Mouse (Mus musculus): ENCODE data around the gene Cd300ld5. TPM values are rescaled to one million over a fixed set of nuclear protein-coding genes. Genes with fewer than 3 reads are reported as not detected.

The Cd300ld5 gene
- polyA plus RNA-seq, 1 experiment from 2014 or later: not detected

DNA sequence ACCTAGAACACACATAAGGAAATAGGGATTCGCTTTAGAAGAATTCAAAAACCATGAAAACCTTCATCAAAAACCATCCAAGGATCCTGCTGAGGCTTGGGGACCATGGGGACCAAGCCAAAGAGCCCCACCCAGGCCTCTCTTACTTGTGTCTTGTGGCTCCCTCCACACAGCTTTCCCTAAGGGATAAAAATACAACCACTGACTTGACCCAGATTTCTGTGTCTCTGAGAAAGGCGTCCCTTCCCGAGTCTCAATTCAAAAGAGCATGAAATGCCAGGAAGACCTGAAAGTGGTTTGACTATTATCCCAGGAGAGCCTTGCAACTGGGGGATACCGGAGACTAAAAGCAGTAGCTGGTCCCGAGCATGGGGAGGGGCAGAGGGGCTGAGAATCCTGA is 35.4 kb upstream of the Cd300ld5 start:
- Histone ChIP-seq H3K36me3 (no peaks in the 10 kb centered on the region), H3K9ac (replicated peaks) (no peak overlapping the region), H3K4me3 (replicated peaks) (no peak overlapping the region), H3K27ac (no peak overlapping the region), H3K4me1 (replicated peaks) (peaks cover 9% of the 10 kb centered on the region), H3K9me3 (no peaks in the 10 kb centered on the region), H3K27me3 (peaks cover 6% of the 10 kb centered on the region; the same call in 1 of the 2 replicates), H3K4me2 (no peak overlapping the region)
- ATAC-seq (ENCODE audit: insufficient number of reproducible peaks, insufficient read depth, low FRiP score, low TSS enrichment, low read depth): no peak
- WGBS: 72% methylated on average over 5 of the region's 5 CpGs

DNA sequence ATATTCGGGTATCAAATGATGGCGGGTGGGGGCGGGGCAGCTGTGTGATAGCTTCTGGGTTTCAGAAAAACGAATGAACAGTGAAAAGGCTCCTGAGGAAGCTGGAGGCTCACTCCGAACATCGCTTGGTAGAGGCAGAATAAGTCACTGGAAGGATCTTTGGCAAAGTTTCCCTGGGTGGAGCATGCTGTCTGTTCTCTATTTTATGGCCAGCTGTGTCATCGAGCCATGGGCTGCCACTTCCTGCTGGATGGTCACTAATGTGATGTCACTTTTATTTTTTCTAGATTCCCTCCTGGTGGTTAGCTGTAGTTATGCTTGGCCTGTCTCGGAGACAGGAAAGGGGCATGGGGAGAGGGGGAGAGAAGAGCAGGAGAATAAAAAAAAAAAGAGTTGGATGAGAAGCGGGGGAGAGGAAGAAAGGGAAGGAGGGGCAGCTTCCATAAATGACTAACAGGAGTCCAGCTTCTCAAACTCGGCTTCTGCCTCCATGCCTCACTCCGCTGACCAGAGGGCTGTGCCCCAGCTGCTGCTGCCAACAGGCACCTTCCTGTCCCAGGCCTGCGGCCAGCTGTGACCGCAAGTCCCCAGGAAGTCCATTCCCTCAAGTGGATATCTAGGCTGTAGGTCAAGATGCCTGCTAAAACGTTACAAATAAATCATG is 34.2 kb upstream of the Cd300ld5 start:
- peaks cover 6% of the 10 kb centered on the region; the same call in 1 of the 2 replicates for H3K27me3 ChIP-seq
- peaks cover 9% of the 10 kb centered on the region for H3K4me1 ChIP-seq (replicated peaks)
- no peak for ATAC-seq (ENCODE audit: insufficient number of reproducible peaks, insufficient read depth, low FRiP score, low TSS enrichment, low read depth)
- peak overlapping the region; percentile 5; the same call in 1 of the 2 replicates for H3K4me2 ChIP-seq
- H3K9me3 ChIP-seq: no peaks in the 10 kb centered on the region
- H3K9ac ChIP-seq (replicated peaks): no peak overlapping the region
- H3K27ac ChIP-seq: no peak overlapping the region
- 20% methylated on average over 14 of the region's 14 CpGs for WGBS
- no peaks in the 10 kb centered on the region for H3K36me3 ChIP-seq
- H3K4me3 ChIP-seq (replicated peaks): no peak overlapping the region

DNA sequence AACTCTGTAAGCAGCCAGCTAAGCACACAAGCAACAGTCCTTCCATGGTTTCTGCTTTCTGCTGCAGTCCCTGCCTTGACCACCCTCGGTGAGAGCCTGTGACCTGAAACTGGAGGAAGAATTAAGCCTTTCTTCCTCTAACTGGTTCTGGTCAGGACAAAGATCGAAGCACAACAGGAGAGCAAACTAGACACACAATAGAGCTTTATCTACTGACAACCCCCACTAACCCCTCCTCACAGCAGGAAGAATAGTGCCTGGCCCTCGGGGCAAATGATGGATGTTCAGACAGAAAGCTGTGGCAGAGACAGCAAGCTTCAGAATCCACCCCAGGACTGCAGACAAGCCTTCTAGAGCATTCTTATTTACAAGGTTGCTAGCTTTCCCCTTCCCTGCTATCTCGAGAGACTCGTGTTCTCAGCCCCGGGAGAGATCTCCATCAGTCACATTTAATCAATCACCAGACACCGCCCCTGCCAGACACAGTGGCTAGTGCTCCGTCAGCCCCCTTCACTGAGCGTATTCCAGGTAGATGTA is 33.5 kb upstream of the Cd300ld5 start:
- H3K4me3 ChIP-seq (replicated peaks): no peak overlapping the region
- H3K4me1 ChIP-seq (replicated peaks): peaks cover 9% of the 10 kb centered on the region
- H3K27ac ChIP-seq: no peak overlapping the region
- ATAC-seq (ENCODE audit: insufficient number of reproducible peaks, insufficient read depth, low FRiP score, low TSS enrichment, low read depth): no peak
- no peak overlapping the region for H3K9ac ChIP-seq (replicated peaks)
- H3K9me3 ChIP-seq: no peaks in the 10 kb centered on the region
- WGBS: 25% methylated on average over 9 of the region's 9 CpGs
- no peaks in the 10 kb centered on the region for H3K36me3 ChIP-seq
- H3K4me2 ChIP-seq: peak overlapping the region; percentile 5; the same call in 1 of the 2 replicates
- peaks cover 6% of the 10 kb centered on the region for H3K27me3 ChIP-seq

DNA sequence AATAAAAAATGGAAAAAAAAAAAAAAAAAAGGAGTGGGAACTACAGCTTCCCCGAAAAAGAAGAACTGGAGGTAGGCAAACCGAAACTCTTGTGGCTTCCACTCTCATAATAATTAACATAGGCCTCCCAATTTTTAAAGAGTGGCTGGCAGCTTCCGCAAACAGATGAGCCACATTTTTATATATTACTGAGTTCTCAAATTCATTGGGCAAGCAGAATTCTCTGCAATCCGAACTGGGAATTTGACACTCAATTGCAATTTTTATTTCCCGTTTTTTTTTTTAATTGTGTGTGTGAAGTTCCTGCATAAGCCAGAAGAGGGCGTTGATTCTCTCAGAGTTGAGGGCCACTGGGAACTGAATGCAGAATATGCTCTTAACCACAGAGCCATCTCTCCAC is 29.2 kb upstream of the Cd300ld5 start:
- Histone ChIP-seq H3K27ac (no peak overlapping the region), H3K4me1 (replicated peaks) (peaks cover 4% of the 10 kb centered on the region; the same call in 1 of the 2 replicates), H3K9ac (replicated peaks) (no peak overlapping the region), H3K4me2 (no peak overlapping the region), H3K36me3 (no peaks in the 10 kb centered on the region), H3K27me3 (peaks cover 10% of the 10 kb centered on the region), H3K9me3 (no peaks in the 10 kb centered on the region), H3K4me3 (replicated peaks) (no peak overlapping the region)
- no peak for ATAC-seq (ENCODE audit: insufficient number of reproducible peaks, insufficient read depth, low FRiP score, low TSS enrichment, low read depth)
- WGBS: 73% methylated on average over 6 of the region's 6 CpGs

DNA sequence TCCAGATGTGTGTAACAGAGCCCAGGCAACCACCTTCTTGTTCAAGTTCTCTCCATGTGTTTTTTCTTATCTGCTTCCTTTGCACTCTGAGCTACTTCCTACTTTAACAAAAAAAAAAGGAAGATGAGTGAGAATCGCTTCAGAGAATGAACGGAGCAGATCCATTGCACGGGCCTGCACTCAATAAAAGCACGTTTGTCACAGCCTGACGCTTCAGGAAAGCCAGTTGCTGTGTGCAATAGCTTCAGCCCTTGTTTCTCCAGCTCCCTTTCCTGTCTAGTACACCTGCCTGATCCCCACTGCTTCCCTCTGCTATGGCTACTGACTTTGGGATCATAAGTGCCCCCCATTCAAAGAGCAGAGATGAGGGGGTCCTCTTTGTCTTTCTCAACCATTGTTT is 24.5 kb upstream of the Cd300ld5 start, which contains the start of gene Cd300e:
Gene Cd300e, minus strand, starts transcription at position 101 of the 400 bp plus-strand sequence.
- 42% methylated on average over 5 of the region's 5 CpGs for WGBS
- Histone ChIP-seq H3K4me2 (no peak within 1 kb of the TSS), H3K27me3 (peaks cover 7% of the 10 kb centered on the region), H3K27ac (no peak within 1 kb of the TSS), H3K9me3 (no peaks in the 10 kb centered on the region), H3K4me1 (replicated peaks) (no peaks in the 10 kb centered on the region), H3K36me3 (no peaks in the 10 kb centered on the region), H3K9ac (replicated peaks) (no peak within 1 kb of the TSS), H3K4me3 (replicated peaks) (no peak within 1 kb of the TSS)
- ATAC-seq (ENCODE audit: insufficient number of reproducible peaks, insufficient read depth, low FRiP score, low TSS enrichment, low read depth): no peak

DNA sequence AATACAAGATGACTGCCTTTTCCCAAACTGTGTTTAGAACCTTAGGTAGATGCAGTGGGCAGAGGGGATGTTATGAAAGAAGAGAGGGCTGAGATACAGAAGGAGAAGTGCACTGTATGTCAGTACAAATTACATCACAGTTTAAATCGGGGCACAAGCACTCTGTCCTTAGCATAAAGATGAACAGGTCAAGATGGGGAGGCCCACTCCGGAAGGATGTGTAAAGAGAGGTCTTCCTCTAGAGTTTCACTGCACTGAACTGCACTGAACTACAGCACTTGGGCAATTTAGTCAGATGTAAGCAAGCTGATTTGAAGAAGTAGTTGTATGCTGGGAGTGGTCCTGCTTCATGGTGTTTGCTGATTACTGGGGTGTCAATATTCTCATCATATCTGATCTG is 22.2 kb upstream of the Cd300ld5 start:
- no peaks in the 10 kb centered on the region for H3K9me3 ChIP-seq
- H3K4me3 ChIP-seq (replicated peaks): no peak overlapping the region
- 76% methylated on average over 2 of the region's 2 CpGs for WGBS
- ATAC-seq (ENCODE audit: insufficient number of reproducible peaks, insufficient read depth, low FRiP score, low TSS enrichment, low read depth): no peak
- peaks cover 7% of the 10 kb centered on the region; the same call in 1 of the 2 replicates for H3K27me3 ChIP-seq
- no peaks in the 10 kb centered on the region for H3K4me1 ChIP-seq (replicated peaks)
- H3K27ac ChIP-seq: no peak overlapping the region
- no peaks in the 10 kb centered on the region for H3K36me3 ChIP-seq
- H3K9ac ChIP-seq (replicated peaks): no peak overlapping the region
- no peak overlapping the region for H3K4me2 ChIP-seq

DNA sequence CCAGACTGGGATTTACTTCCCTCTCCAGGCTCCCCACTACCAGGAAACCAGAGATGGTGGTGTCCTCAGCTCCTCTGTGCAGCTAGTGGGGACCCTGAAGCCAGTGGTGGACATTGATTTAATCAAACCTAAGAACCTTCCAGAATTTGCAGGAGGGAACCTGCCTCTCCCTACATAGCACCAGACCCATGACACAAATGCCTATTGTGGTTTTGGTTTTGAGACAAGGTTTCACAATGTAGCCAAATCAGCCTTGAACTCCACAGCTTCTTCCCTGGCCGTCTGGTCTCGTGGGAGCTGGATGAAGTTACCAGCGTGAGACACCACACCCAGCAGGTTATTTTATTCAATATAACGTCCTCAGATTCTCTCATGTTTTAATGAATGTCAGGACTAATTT is 21.1 kb upstream of the Cd300ld5 start:
- H3K4me3 ChIP-seq (replicated peaks): no peak overlapping the region
- ATAC-seq (ENCODE audit: insufficient number of reproducible peaks, insufficient read depth, low FRiP score, low TSS enrichment, low read depth): no peak

DNA sequence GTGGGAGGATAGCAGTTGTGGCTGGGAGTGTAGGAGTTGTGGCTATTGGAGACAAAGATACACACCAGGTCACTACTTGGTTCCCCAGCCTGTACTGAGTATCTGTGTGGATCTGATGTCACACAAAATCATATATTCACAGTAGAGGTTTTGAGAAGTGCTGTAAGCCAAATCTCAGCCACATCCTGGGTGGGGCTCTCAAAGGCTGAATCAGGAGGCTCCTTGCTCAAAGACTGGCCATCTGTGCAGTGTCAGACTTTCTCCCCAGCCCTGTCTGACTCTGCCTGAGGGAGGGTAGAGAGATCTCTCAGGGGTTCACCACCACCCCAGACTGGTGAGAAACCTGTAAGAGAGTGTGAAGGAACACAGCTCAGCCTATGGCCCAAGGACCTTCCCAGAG is 17.0 kb upstream of the Cd300ld5 start:
- Histone ChIP-seq H3K9ac (replicated peaks) (no peak overlapping the region), H3K27me3 (peaks cover 3% of the 10 kb centered on the region), H3K27ac (no peak overlapping the region), H3K36me3 (no peaks in the 10 kb centered on the region), H3K4me3 (replicated peaks) (no peak overlapping the region), H3K9me3 (no peaks in the 10 kb centered on the region), H3K4me1 (replicated peaks) (no peaks in the 10 kb centered on the region), H3K4me2 (no peak overlapping the region)
- no peak for ATAC-seq (ENCODE audit: insufficient number of reproducible peaks, insufficient read depth, low FRiP score, low TSS enrichment, low read depth)

More for the DNA sequence above, 21.1 kb upstream of the Cd300ld5 start:
- WGBS: 71% methylated on average over 4 of the region's 4 CpGs
- Histone ChIP-seq H3K9me3 (no peaks in the 10 kb centered on the region), H3K27me3 (peaks cover 7% of the 10 kb centered on the region; the same call in 1 of the 2 replicates), H3K4me1 (replicated peaks) (no peaks in the 10 kb centered on the region), H3K9ac (replicated peaks) (no peak overlapping the region), H3K4me2 (no peak overlapping the region), H3K36me3 (no peaks in the 10 kb centered on the region), H3K27ac (no peak overlapping the region)

DNA sequence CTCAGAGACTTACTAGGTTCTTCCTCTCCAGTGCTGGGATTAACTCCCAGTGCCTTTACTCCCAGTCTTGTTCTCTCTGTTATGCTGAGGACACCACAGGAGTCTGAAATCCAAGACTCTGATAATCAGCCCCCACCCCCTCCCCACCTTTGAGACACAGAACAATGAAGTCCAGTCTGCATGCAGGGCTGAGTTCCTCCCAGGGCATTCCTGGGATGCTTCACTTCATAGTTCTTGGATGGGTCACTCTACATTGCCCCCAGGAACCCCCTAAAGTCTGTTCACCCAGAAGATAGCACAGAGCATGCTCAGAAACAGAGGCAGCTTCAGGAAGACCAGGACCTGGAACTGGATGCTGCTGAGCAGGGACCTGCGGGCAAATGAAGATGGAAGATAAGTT is 15.4 kb upstream of the Cd300ld5 start:
- 89% methylated on average over 1 of the region's 1 CpGs for WGBS
- no peaks in the 10 kb centered on the region; the same call in 1 of the 2 replicates for H3K27me3 ChIP-seq

DNA sequence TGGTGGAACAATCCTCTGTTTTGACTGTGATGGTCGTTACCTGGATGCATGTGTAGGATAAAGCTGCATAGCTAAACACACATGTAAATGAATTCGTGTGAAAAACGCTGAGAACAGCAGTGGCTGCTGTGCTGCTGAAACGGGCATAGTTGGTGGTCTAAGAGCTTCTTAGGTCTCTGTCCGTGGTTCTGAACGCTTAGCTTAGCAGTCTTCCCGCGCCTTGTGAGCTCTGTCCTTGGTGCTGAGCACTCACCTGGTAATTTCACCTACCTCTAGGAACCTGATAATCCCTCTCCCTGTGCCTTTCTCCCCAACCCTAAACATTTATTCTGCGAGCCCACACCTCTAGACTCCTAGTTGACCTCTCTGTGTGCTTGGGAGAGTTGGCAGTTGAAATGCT is 14.6 kb upstream of the Cd300ld5 start:
- Histone ChIP-seq H3K36me3 (no peaks in the 10 kb centered on the region), H3K27me3 (no peaks in the 10 kb centered on the region; the same call in 1 of the 2 replicates), H3K27ac (no peak overlapping the region), H3K4me1 (replicated peaks) (no peaks in the 10 kb centered on the region), H3K9me3 (no peaks in the 10 kb centered on the region), H3K4me2 (no peak overlapping the region), H3K9ac (replicated peaks) (no peak overlapping the region), H3K4me3 (replicated peaks) (no peak overlapping the region)
- WGBS: 2% methylated on average over 9 of the region's 9 CpGs
- no peak for ATAC-seq (ENCODE audit: insufficient number of reproducible peaks, insufficient read depth, low FRiP score, low TSS enrichment, low read depth)

More for the DNA sequence above, 15.4 kb upstream of the Cd300ld5 start:
- no peaks in the 10 kb centered on the region for H3K36me3 ChIP-seq
- no peak overlapping the region for H3K27ac ChIP-seq
- no peak overlapping the region for H3K4me2 ChIP-seq
- no peaks in the 10 kb centered on the region for H3K9me3 ChIP-seq
- H3K9ac ChIP-seq (replicated peaks): no peak overlapping the region
- no peak overlapping the region for H3K4me3 ChIP-seq (replicated peaks)
- no peaks in the 10 kb centered on the region for H3K4me1 ChIP-seq (replicated peaks)
- ATAC-seq (ENCODE audit: insufficient number of reproducible peaks, insufficient read depth, low FRiP score, low TSS enrichment, low read depth): no peak

DNA sequence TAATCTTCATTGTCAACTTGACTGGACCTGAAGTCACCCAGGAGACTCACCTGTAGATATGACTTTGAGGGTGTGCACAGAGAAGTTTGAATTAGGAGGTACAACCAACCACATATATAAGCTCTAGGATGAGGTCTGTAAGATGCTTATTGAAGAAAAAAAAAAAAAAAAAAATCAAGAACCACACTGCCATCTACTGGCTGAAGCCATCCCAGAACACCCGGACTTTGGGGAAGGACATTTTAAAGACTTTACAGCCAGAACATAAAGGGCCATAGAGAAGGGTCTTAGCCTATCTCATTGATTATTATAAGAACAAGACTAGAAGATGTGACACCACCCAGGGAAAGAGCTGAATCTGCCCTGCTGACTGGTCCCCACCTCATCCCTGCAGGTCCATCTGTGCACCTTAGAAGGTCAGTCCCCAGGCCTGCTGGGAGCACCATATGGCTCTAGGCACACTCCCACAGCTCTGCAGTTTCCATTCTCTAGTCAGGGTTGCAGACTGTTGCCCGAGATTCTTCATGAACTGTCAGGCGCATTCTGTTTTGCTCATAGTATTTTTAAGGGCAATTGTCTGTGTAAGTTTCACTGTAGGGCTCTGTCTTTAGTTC is 11.8 kb upstream of the Cd300ld5 start:
- Histone ChIP-seq H3K4me1 (replicated peaks) (no peaks in the 10 kb centered on the region), H3K4me3 (replicated peaks) (no peak overlapping the region), H3K27me3 (no peaks in the 10 kb centered on the region; the same call in 1 of the 2 replicates), H3K36me3 (no peaks in the 10 kb centered on the region), H3K9me3 (no peaks in the 10 kb centered on the region), H3K4me2 (no peak overlapping the region), H3K27ac (no peak overlapping the region), H3K9ac (replicated peaks) (no peak overlapping the region)
- WGBS: 38% methylated on average over 3 of the region's 3 CpGs
- no peak for ATAC-seq (ENCODE audit: insufficient number of reproducible peaks, insufficient read depth, low FRiP score, low TSS enrichment, low read depth)
